Mouse (Mus musculus) left cerebral cortex, postnatal 25 days (tissue): Measurements from ENCODE around the gene Rsph1. TPM values are rescaled to one million over a fixed set of nuclear protein-coding genes. Genes with fewer than 3 reads are reported as not detected.
"Not testable (repeated sequence)": the region's sequence is repeated elsewhere in the genome, so short reads cannot be mapped to it uniquely, and the experiment has no call there.

ENCODE experiments used
- DNase-seq, 2 experiments: peaks; one replicate each; pipeline ENCODE4 v3.0.0; 2022; ENCODE audit warnings: low spot score in 2 of 2, mixed read lengths in 1 of 2
- intact Hi-C: fragments of 180-260 bp; cut with DNase I; formaldehyde crosslinking; loops from one replicate; pipeline ENCODE4 v1.15.1; 2025
- total RNA-seq, 2 experiments: library from RNA; stranded (reverse); gene quantifications; 2 replicates each; pipeline ENCODE4 v1.2.3; 2021

Rsph1 gene
- total RNA-seq, 2 experiments from 2014 or later, result 16.7 to 17.7 TPM

DNA sequence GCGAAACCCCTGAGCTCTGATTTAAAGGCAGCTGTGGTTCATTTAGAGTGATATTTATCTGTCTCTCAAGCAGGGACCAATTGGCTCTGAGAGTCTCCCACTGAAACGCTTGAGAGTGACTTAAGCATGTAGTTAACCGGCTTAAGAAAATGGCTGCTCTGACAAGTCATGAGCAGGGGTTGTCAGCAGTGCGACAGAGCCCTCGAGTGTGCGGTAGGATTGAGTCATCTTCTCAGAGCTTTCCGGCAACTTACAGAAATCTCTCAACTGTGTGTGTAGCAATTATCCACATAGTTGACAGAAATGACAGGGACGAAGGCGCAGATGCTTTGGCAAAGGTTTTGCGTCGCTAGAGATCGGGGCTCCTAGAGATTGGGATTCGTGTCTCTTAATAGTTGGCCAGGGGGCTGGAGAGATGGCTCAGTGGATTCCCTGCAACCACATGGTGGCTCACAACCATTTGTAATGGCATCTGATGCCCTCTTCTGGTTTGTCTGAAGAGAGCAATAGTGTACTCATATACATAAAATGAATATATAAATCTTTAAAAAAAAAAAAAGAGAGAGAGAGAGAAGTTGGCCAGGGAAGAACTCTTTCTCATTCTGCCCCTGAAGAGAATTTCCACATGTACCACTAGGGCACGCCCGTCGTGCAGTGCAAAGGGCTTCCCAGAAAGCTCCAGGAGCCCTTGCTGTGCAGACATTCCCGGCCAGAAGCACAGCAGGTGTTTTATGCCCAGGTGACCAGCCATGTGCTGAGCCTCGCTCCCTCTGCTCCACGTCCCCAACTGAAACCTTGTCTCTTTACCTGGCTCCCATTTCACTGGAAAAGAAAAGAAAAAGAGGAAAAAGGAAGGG lies 4.9 kb upstream of the Rsph1 start:
- intact Hi-C loops, result loop anchor here (2.0 to 5.0 kb wide), 2 partner anchors 27 to 270 kb away; no protein-coding TSS in a partner anchor
- DNase-seq, result peak in 1 of 2 experiments; percentile 53

DNA sequence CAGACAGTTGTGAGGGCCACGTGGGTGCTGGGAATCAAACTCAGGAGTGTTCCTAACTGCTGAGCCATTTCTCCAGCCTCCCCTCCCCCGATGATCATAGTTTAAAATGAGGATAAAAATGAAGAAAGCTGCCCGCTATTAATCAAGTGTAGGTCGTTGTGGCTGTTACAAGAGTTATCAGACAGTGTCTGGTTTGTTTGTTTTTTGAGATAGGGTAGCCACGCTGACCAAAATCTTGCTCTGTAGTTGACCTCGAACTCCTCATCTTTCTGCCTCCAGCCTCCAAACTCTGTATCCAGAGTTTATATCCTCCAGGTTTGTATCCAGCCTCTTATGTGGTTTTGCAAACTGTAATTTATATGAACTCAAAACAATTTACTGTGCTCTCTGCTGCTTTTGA lies 3.1 kb upstream of the Rsph1 start:
- intact Hi-C loops, result loop anchor here (5.0 kb wide), 1 partner anchor 268 kb away; no protein-coding TSS in a partner anchor

DNA sequence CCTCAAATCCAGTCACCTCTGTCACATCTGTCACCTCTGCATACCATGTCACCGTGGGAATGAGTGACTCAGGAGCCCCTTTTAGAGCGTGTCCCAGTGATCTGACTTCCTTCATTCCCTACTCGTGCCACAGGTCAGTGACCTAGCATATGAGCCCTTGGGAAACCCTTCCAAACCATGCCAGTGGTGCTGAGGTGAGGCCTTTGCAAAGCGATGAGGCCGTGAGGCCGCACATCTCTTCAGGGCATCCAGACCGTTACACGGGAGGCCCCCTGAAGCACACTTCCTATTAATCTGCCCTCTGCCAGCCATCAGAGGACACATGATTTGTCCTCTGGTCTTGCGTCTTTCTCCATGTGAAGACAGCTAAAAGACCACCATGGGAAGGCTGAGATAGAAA lies 2.4 kb upstream of the Rsph1 start:
- DNase-seq, result no peak
- intact Hi-C loops, result no loop called here

More for the DNA sequence above, 3.1 kb upstream of the Rsph1 start:
- no peak for DNase-seq

DNA sequence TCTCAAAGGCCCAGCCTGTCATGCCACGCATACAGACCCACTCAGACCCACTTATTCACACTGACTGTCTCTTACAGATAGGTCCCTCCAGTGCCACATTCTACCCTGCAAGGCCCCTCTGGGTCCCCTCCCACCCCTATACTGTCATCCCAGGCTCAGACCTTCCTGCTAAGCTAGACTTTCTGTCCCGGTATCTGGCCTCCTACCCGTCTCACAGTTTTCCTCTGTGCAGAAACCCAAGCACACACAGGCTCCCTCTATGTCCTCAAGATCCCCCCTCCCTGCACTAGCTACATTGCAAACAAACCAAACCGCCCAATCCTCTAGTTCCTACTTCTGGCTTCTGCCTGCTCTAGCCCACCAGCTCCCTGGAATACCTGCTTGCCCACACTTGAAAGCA lies 748 bp upstream of the Rsph1 start:
- DNase-seq, result peak in 1 of 2 experiments; percentile 60
- intact Hi-C loops, result no loop called here

DNA sequence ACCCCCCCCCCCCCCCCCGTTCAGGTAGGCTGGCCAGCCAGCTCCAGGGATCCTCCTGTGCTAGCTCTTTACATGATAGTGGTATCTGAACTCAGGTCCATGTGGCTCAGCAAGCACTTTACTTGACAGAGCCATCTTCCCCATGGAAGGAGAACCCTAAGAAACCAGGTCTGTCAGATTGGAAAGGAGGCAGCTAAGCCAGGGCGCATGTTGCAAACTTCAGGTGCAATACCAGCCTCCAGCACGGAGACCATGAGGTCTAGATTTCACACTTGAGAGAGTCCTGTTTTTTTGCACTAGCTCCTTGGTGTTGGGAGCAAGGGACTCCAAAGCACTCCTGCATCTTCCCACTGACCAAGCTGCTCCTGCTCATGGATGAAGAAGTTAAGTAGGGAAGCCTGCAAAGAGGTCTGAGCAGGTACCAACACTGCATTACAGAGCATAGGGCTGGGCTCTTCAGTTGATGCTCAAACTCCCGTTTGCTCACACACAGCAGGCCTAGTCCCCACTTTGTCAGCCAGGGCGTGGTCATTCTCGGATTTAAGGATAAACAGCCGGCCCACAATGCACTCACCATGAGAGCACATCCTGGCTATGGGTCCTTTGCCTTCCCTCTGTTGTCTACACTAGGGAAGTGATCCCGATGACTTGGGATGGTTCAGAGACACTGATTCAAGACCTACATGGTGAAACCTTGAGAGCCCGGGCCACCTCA lies 819 bp downstream of the Rsph1 start:
- intact Hi-C loops, result no loop called here

DNA sequence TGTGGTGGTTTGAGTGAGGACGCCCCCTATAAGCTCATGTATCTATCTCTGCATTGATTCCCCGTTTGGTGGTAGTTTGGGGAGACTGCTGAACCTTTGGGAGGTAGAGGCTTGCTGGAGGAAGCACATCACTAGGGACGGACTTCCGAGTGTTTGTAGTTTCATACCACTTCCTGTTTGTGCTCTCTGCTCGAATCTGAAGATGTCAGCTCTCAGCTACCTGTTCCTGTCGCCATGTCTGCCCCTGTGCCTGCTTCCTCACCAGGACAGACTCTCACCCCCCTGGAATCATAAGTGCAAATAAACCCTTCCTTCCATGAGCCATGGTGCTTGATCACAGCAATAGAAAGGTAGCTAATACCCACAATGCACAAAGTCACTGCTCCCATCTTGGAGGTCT lies 2.0 kb downstream of the Rsph1 start:
- intact Hi-C loops, result no loop called here
- no peak for DNase-seq

More for the DNA sequence above, 819 bp downstream of the Rsph1 start:
- DNase-seq, result peak; percentile 66 to 69

DNA sequence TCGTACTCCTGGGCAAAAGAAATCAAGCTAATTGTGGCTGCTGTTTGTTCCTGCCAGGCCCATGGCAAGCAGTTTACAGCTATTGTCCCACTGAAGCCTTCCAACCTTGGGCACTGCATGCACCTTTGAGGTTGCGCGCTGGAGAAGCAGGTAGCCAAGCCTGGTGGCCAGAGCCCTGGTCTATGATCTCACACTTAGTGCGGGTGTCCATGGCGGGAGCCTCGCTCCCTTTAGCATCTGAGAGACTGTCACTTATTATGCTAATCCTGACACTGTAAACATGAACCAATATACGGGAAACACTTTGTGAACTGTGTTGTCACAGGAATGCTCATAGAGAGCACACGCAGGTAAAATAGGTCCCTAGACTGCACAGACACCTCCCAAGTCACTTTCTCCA lies 3.6 kb downstream of the Rsph1 start:
- DNase-seq, result no peak
- intact Hi-C loops, result no loop called here

DNA sequence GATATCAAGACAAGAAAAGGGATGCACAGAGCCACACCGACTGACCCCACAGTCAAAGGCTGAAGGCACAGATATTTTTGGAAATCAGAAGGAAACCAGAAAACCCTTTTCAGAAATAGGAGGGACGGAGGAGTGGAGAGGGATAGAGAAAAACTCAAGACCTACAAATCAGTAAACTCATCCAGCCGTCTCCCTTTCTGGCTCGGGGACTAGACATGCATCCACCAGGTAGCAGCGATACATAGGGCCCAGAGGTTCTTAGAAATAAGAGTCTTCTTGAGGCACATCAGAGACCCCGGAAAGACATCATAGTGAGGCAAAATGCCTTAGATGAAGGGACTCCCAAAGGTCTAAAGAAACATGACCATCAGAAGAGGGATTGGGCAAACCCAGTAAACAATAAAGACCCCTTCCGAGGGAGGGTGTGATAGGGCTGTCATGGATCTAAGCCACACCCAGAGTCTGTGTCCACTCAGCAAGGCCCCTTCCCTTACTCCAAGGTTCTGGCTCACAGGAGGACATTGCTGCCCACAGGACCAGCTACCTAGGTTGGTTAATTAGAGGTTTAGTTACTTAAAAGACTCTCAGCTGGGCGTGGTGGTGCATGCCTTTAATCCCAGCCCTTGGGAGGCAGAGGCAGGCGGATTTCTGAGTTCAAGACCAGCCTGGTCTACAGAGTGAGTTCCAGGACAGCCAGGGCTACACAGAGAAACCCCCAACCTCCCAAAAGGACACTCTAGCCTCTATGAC lies 4.6 kb downstream of the Rsph1 start:
- no peak for DNase-seq
- intact Hi-C loops, result no loop called here

DNA sequence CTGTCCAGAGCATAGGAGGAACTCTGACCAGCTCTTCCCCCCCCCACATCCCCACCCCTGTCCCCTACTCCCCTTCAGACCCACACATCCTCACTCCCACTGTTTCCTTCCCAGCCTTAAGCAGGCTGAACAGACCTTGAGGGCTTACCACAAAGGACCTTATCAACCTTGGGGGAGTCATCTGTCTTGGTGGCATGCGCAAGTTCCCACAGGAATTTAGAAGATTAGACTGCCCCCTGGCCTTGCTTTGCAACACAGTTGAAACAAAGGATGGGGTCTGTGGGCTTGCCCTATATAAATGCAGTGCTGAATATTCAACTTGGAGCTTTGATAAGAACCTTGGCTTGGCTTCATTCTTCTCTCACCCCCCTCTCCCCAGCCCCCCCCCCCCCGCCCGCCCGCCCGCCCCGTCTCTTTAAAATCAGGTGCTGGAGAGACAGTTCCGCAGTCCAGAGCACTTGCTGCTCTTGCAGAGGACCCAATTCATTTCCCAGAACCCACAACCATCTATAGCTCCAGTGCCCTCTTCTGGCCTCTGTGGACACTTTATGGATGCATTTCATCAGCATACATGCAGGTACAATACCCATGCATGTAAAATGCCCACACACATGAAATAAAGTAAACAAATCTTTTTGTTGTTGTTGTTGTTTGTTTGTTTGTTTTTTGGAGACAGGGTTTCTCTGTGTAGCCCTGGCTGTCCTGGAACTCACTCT lies 5.9 kb downstream of the Rsph1 start:
- intact Hi-C loops, result no loop called here
- DNase-seq, result no peak

DNA sequence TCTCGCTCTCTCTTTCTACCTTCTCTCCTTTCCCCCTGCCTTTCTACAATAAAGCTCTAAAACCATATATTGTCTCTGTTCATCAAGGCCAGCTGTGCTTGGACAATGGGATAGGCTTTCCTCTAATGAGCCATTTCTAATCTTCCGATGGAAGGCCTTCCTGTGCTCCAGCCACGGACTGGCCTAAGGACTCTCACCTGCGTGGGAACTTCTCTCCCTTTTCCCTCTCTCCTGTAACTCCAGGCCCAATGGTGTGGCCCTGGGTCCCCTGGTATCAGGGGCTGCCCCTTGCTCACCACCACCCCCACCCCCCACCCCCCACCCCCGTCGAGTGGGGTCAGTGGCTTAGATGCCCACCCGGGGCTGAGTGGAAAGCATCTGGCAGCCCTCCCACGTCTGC lies 6.4 kb downstream of the Rsph1 start:
- DNase-seq, intact Hi-C loops: not testable (repeated sequence)

DNA sequence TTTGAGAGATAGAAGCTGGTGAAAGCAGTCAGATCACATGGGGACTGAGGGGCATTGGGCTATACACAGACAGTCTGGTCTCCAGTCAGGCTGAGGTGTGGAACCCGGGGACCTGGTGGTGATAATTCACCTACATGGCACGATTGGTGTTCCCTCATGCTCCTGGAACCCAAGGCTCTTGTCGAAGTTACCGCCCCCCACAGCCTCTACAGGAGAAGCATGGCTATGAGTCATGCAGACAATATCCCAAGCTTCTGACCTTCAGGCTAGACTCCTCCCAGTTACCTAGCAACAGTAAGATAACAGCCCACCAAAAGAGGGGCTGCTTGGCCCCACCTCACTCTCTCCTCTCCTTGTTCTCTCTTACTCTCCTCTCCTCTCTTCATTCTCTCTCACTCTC lies 6.9 kb downstream of the Rsph1 start:
- intact Hi-C loops, result no loop called here
- no peak for DNase-seq

DNA sequence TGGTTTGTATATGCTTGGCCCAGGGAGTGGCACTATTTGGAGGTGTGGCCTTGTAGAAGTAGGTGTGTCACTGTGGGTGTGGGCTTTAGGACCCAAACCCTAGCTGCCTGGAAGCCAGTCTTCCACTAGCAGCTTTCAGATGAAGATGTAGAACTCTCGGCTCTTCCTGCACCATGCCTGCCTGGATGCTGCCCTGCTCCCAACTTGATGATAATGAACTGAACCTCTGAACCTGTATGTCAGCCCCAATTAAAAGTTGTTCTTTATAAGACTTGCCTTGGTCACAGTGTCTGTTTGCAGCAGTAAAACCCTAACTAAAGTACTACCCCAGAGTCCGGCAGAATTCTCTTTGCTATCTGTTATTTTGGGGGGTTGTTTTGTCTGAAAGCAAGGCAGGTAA lies 7.4 kb downstream of the Rsph1 start:
- intact Hi-C loops, result no loop called here

DNA sequence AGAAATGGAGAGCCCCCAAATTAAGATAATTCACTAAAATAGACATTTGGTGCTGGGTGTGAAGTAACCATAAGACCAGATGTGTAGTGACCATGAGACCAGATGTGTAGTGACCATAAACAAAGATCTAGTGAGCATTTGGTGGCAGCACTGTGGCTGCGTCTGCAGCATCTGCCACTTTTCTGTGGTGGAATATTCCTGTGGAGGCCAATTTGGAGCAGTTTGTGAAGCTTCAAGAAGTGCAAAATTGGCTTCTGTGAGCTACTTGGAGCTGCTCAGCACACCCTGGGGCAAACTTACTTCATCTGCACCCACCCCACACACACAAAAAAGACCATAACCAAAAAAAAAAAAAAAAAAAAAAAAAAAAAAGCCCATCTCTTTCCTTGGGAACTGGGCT lies 9.2 kb downstream of the Rsph1 start:
- intact Hi-C loops, result no loop called here
- DNase-seq, result peak in 1 of 2 experiments; percentile 66

More for the DNA sequence above, 7.4 kb downstream of the Rsph1 start:
- DNase-seq, result no peak

DNA sequence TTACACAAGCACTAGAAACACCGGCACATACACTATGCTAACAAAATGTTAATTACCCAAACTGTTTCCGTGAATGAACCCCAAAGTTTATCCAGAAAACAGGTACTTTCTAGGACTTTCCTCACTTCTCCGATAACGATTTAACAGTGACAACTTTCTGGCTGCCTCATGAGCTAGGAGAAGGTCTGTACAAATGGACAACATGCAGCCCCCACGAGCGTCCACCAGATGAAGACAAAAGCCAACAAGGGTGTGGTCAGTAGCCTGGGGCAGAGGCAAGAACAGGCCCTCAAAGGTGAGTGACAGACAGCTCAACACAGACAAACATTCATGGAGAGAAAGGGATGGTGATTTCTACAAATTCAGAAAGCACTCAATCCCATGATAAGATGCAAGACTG lies 9.6 kb downstream of the Rsph1 start:
- intact Hi-C loops, result no loop called here
- DNase-seq, result no peak

DNA sequence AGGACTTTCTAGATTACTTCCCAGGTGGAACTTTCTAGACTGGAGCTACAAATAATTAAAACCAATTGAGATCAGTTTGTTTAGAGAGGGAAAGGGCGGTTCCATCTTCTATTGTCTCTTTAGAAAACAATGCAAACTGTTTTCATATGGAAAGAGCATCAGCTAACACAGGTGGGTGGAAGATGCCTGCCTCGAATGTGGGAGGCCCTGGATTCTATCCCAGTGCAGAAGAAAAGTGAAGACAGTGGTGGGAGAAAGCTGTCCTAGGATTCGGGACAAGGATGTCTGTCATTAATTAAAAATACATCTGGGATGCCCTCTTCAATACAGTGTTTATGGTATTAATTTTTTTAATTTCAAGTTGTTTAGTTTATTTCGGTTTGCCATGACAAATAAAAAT lies 10.0 kb downstream of the Rsph1 start:
- peak in 1 of 2 experiments; percentile 53 for DNase-seq

DNA sequence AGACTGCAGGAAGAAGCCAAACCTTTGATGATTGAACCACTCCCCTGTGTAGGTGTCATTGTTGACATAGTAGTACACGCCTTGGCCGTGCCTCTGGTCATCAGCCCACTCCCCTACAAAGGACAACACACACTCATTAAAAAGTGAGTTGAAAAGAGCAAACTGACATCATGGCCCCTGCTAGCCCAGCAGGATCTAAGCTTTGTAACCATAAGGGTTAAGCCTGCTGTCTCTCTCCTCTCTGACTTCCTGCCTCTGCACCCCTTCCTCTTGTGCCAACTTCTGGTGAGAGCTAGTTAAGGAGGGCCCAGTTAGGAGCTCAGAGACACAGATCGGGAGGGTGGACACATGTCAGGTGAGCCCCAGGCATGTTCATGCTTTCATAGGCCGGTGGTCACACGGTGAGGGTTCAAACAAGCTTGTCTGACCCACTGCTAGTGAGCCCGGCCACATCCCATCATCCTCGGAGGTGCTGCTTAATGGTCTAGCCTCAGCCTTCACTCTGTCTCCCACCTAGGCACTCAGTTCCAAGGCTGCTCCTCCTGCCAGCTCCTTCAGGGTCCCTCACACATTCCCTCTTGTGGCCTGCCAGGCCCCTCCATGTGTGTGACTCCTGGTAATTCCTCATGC lies 10.7 kb downstream of the Rsph1 start:
- intact Hi-C loops, result no loop called here
- no peak for DNase-seq

More for the DNA sequence above, 10.0 kb downstream of the Rsph1 start:
- intact Hi-C loops, result no loop called here

DNA sequence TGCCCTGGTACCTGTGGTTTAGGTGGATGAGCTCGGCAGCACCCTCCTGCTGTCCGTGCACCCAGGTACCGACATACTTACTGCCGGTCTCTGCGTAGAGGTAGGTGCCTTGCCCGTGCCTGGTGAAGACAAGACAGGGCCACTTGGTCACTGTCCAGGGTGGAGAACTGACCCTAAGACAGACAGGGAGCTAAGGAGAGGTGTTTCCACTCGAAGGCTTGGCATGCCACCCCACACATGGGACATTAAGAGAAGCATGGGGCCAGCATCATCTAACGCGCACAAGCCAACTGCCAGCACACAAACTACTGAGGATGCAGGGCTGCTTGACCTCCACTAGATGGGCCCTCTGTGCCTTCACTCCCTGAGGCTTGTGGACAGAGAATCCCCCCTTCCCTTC lies 11.4 kb downstream of the Rsph1 start:
- DNase-seq, result no peak
- intact Hi-C loops, result no loop called here

DNA sequence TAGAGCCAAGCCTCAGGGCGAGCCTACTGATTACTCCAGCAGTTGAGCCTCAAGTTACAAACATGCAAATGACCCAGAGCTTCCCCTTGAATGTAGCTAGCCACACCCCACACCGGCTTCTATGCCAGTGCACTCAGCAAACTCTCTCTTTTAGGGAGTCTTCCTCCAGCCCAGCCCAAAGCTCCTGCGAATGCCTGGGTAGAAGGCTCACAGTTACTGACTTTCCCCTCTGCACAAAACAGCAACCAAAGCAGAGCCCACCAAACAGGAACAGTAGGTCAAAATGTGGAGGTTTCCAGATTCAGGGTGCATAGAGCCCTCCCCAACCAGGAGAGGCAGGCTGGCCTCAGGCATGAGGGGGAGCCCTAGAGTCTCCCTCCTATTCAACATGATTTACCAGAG lies 12.0 kb downstream of the Rsph1 start:
- intact Hi-C loops, result no loop called here
- no peak for DNase-seq

DNA sequence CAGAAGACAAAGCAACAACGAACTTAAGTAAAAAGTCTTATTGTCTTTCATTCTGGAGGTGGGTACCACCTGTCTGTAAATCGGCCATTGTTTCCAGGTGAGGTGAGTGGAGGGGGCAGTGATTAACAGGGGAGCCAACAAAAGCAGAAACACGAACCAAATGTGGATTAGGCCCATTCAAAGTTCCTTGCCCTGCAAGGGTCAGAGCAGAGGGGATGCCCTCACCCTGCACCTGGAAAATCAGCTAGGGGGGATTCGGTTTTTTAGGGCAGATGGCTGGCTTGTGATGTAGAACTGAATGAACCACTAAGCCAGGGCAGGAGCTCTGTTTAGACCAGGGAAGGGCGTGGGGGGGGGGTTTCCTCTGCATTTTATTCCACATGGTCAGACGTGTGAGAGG lies 12.8 kb downstream of the Rsph1 start:
- no peak for DNase-seq
- intact Hi-C loops, result no loop called here
